Mouse (Mus musculus) liver, embryonic 16.5 days (tissue): ENCODE measurements around the gene Prdx2. TPM values are rescaled to one million over a fixed set of nuclear protein-coding genes. Genes with fewer than 3 reads are reported as not detected.

Source experiments
- ATAC-seq: fragments of 200-750 bp; cut with Nextera tagmentation; 2 replicates; pipeline ENCODE4 v1.8.0; 2017; ENCODE audit warnings: low read depth, mild to moderate bottlenecking, moderate number of reproducible peaks, moderate library complexity
- H3K27ac ChIP-seq: fragments of 300-500 bp; sonication (generic); 2 replicates; pipeline ENCODE4 v1.5.1; 2014; ENCODE audit warnings: mild to moderate bottlenecking, low read length
- H3K27me3 ChIP-seq: fragments of 300-500 bp; sonication (generic); 2 replicates; pipeline ENCODE4 v1.6.1; 2014; ENCODE audit warnings: low read depth, low read length, mixed read lengths; ENCODE audit not compliant: control insufficient read depth, insufficient read depth
- H3K36me3 ChIP-seq: fragments of 300-500 bp; sonication (generic); 2 replicates; pipeline ENCODE4 v1.6.1; 2014; ENCODE audit warnings: mild to moderate bottlenecking; ENCODE audit not compliant: control insufficient read depth, insufficient read depth
- H3K4me1 ChIP-seq: fragments of 300-500 bp; sonication (generic); 2 replicates; pipeline ENCODE4 v1.6.1; 2014; ENCODE audit warnings: low read depth, low read length, mixed read lengths; ENCODE audit not compliant: control insufficient read depth
- H3K4me2 ChIP-seq: fragments of 300-500 bp; sonication (generic); 2 replicates; pipeline ENCODE4 v1.6.1; 2014; ENCODE audit warnings: low read depth, low read length, mixed read lengths
- H3K4me3 ChIP-seq: fragments of 300-500 bp; sonication (generic); 2 replicates; pipeline ENCODE4 v1.5.1; 2014; ENCODE audit warnings: low read depth, mild to moderate bottlenecking, low read length
- H3K9ac ChIP-seq: fragments of 300-500 bp; sonication (generic); 2 replicates; pipeline ENCODE4 v1.6.1; 2014; ENCODE audit warnings: low read depth, low read length
- H3K9me3 ChIP-seq: fragments of 300-500 bp; sonication (generic); replicated peaks from 2 replicates; pipeline ENCODE4 v1.6.1; 2016; ENCODE audit warnings: low read length; ENCODE audit not compliant: control insufficient read depth
- WGBS: fragments of 180-500 bp; shearing (Covaris S2); extraction: QIAGEN DNeasy Blood & Tissue Kit; methylation state at CpG from one replicate; pipeline ENCODE4 v1.1.7; 2014; ENCODE audit not compliant: insufficient replicate concordance; 5-methylcytosine and 5-hydroxymethylcytosine counted together
- polyA plus RNA-seq: library from polyadenylated mRNA; unstranded; fragments of >200 nt; fragmentation: Nextera tagmentation; extraction: Ambion mirVana; gene quantifications from 2 replicates; pipeline ENCODE4 v1.2.1, GENCODE M21; 2015

Prdx2 gene
- polyA plus RNA-seq, 1 experiment from 2014 or later, result 1,724 TPM

DNA sequence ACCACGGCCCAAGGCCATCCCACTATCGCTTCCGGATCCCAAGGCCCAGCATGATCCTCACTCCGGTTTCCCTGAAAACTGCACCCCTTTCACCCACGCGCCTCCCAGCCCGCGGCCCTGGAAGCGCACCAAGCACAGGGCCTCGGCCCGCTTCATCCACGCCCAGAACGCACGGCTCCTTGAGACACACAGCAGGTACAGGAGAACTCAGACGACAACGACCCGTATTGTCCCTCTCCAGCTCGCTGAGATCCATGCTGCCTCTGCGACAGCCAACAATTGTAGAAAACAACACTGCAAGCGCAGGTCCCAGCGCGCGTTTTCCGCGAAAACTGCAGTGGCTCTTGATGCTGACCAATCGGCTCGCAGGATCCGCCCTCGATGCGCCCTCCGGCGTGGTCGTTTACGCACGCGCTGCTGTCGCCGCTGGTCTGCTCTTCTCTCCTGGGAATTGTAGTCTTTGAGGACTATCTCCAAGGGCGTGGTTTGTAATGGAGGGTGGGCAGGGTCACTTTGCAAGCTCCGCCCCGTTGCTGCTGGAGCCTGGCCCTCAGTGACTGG lies 3.6 kb upstream of the Prdx2 start:
- H3K27ac ChIP-seq, result peak overlapping the region; percentile 97
- under 1% methylated on average over 41 of the region's 41 CpGs for WGBS
- ATAC-seq, result peak; percentile 81
- H3K27me3 ChIP-seq, result no peaks in the 10 kb centered on the region
- H3K9ac ChIP-seq, result peak overlapping the region; percentile 78
- H3K4me3 ChIP-seq, result peak overlapping the region; percentile 79
- no peaks in the 10 kb centered on the region for H3K9me3 ChIP-seq
- peak overlapping the region; percentile 84 for H3K4me2 ChIP-seq
- H3K36me3 ChIP-seq, result peaks cover 14% of the 10 kb centered on the region
- peaks cover 36% of the 10 kb centered on the region for H3K4me1 ChIP-seq

DNA sequence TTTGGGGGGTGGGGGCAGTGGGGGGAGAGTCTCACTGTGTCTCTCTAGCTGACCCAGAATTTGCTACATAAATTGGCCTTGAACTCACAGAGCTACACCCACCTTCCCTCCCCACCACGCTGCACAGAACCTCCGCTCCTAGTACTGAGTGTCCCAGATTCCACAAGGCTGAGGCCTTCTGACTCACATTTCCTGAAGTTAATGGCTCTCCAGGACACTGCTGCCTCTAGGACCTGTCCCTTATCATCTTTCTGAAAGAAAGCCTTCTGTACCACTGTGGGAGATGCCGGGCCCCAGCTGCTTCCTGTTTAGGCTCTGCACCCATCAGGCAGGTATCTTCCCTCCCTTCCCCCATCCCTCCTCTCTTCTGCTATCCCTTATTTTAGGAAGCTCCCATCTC lies 2.8 kb upstream of the Prdx2 start:
- Histone ChIP-seq H3K9ac (peak overlapping the region; percentile 41), H3K4me3 (peak overlapping the region; percentile 79), H3K4me1 (peaks cover 37% of the 10 kb centered on the region), H3K27me3 (no peaks in the 10 kb centered on the region), H3K9me3 (no peaks in the 10 kb centered on the region), H3K27ac (peak overlapping the region; percentile 97), H3K4me2 (peak overlapping the region; percentile 46), H3K36me3 (peaks cover 16% of the 10 kb centered on the region)
- no peak for ATAC-seq
- WGBS, result 14% methylated on average over 3 of the region's 3 CpGs

DNA sequence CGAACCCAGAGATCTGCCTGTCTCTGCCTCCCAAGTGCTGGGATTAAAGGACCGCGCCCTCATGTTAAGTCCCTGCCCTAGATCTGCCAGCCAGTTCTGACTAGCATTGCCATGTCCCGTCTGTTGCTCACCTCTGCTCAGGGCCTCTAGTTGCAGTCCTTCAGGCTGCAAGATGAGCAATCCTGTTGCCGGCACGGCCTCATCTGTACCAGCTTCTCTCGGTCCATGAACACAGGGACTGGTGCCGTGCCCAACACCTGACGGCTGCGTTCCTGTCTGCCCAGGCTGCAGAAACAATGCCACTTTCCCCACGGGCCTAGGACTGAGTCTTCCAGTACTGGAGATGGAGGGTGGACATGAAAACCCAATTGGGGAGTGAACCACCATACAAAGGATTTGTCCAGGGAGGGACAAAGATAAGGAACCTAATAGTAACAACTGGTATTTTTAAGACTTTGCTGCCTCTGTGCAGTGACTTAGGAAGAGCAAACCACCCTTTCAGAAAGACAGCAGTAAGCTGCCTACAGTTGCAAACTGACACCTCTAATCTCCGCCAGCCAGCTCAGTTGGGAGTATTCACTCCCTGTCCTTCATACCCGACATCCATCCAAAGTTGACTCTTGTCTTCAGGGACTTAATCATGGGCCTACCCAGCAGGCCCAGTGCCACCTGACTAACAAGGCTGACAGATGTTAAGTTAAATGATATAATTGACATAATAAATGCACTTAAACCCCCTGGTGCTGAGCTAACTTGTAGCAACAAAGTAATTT lies 1.7 kb upstream of the Prdx2 start:
- H3K4me2 ChIP-seq, result peak overlapping the region; percentile 88
- H3K4me3 ChIP-seq, result no peak overlapping the region
- H3K36me3 ChIP-seq, result peaks cover 27% of the 10 kb centered on the region
- H3K9me3 ChIP-seq, result no peaks in the 10 kb centered on the region
- WGBS, result 82% methylated on average over 13 of the region's 13 CpGs
- no peak for ATAC-seq
- peak overlapping the region; percentile 97 for H3K27ac ChIP-seq
- H3K27me3 ChIP-seq, result no peaks in the 10 kb centered on the region
- no peak overlapping the region; the same call in 1 of the 2 replicates for H3K9ac ChIP-seq
- H3K4me1 ChIP-seq, result peaks cover 47% of the 10 kb centered on the region

DNA sequence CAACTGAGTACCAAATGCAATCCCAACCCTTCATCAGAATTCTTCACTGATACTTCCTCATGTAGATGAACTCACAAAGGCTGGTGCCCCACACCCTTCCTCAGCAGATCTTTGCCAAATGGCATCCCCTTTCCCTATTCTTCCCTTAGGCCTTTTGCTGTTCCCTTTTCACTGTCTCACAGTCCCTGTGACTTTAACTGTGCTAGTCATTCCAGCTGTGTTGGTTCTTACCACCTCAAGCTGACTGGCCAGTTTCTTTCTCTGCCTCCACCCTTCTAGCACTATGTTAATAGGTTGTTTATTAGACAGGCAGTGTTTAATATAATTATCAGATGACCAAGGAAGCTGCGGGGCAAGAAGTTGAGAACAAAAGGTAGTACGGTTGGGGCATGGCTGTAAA lies 737 bp upstream of the Prdx2 start:
- no peak for ATAC-seq
- peak overlapping the region; percentile 88 for H3K4me2 ChIP-seq
- H3K27me3 ChIP-seq, result no peaks in the 10 kb centered on the region
- peaks cover 56% of the 10 kb centered on the region for H3K4me1 ChIP-seq
- peak overlapping the region; percentile 97 for H3K27ac ChIP-seq
- H3K36me3 ChIP-seq, result peaks cover 33% of the 10 kb centered on the region
- WGBS, result 6% methylated on average over 2 of the region's 2 CpGs
- H3K9ac ChIP-seq, result peak overlapping the region; percentile 84
- H3K9me3 ChIP-seq, result no peaks in the 10 kb centered on the region
- H3K4me3 ChIP-seq, result peak overlapping the region; percentile 75

DNA sequence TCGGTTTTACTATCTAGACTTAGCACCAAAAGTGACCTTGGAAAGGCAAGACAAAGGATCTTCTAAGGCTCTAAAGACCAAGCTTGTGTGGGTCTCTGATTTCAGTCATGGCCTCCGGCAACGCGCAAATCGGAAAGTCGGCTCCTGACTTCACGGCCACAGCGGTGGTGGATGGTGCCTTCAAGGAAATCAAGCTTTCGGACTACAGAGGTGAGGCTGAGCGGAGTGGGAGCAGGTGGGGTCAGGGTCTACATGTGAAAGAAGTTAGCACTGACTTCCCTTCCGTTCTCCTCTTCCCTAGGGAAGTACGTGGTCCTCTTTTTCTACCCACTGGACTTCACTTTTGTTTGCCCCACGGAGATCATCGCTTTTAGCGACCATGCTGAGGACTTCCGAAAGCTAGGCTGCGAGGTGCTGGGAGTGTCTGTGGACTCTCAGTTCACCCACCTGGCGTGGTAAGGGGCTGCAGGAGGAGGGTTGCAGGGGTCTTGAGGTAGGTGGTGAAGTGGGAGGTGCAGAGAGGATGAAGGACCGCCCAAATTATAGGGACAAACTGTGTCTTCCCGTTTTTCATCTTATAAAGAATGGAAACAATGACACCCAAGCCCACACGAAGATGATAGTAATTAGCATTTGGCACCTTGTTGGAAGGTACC lies 876 bp downstream of the Prdx2 start:
- ATAC-seq, result no peak
- H3K9ac ChIP-seq, result peak overlapping the region; percentile 84
- 4% methylated on average over 21 of the region's 21 CpGs for WGBS
- H3K4me1 ChIP-seq, result peaks cover 66% of the 10 kb centered on the region
- H3K9me3 ChIP-seq, result no peaks in the 10 kb centered on the region
- no peaks in the 10 kb centered on the region for H3K27me3 ChIP-seq
- H3K36me3 ChIP-seq, result peaks cover 44% of the 10 kb centered on the region
- peak overlapping the region; percentile 75 for H3K4me3 ChIP-seq
- peak overlapping the region; percentile 97 for H3K27ac ChIP-seq
- H3K4me2 ChIP-seq, result peak overlapping the region; percentile 88

DNA sequence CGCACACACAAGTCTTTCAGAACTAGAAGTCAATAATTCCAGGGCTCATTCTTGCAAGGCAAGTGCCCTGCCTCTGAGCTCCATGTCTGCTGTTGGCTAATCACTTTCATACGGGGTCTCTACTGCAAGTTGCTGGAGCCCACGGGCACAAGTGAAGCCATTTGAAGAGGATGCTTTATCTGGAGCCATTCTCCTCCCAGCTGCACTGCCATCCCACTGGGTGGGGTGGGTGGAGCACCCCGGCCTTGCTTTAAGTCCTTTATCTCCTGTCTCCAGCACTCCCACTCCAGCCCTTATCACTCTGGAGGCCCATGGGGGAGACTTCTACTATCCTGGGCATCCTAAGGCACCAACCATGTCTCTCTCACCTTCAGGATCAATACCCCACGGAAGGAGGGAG lies 1.5 kb downstream of the Prdx2 start:
- Histone ChIP-seq H3K4me3 (peak overlapping the region; percentile 75), H3K27me3 (no peaks in the 10 kb centered on the region), H3K9me3 (no peaks in the 10 kb centered on the region), H3K4me2 (peak overlapping the region; percentile 98), H3K27ac (peak overlapping the region; percentile 97), H3K36me3 (peaks cover 44% of the 10 kb centered on the region), H3K9ac (peak overlapping the region; percentile 84), H3K4me1 (peaks cover 73% of the 10 kb centered on the region)
- 19% methylated on average over 5 of the region's 5 CpGs for WGBS
- peak; percentile 84 for ATAC-seq

DNA sequence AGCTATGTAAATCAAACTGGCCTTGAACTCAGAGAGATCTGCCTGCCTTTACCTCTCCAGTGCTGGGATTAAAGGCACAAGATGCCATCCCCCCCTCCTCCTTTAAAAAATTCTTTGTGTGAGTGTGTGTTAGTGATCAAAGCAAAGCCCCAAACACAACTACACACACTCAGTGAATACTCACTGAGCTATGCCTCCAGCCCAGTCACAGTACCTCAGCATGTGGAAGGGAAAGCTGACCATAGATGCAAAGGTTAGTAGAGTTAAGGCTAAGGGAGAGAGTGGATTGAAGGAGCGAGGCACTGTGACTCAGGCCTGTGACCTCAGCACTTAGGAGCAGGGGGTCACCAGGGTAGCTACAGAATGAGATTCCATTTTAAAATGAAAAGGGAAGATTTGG lies 3.7 kb downstream of the Prdx2 start:
- WGBS, result 87% methylated on average over 1 of the region's 1 CpGs
- no peak for ATAC-seq
- Histone ChIP-seq H3K4me2 (peak overlapping the region; percentile 98), H3K4me3 (peak overlapping the region; percentile 75), H3K36me3 (peaks cover 44% of the 10 kb centered on the region), H3K27ac (peak overlapping the region; percentile 97), H3K9ac (peak overlapping the region; percentile 80), H3K4me1 (peaks cover 72% of the 10 kb centered on the region), H3K9me3 (no peaks in the 10 kb centered on the region), H3K27me3 (no peaks in the 10 kb centered on the region; the same call in 1 of the 2 replicates)

DNA sequence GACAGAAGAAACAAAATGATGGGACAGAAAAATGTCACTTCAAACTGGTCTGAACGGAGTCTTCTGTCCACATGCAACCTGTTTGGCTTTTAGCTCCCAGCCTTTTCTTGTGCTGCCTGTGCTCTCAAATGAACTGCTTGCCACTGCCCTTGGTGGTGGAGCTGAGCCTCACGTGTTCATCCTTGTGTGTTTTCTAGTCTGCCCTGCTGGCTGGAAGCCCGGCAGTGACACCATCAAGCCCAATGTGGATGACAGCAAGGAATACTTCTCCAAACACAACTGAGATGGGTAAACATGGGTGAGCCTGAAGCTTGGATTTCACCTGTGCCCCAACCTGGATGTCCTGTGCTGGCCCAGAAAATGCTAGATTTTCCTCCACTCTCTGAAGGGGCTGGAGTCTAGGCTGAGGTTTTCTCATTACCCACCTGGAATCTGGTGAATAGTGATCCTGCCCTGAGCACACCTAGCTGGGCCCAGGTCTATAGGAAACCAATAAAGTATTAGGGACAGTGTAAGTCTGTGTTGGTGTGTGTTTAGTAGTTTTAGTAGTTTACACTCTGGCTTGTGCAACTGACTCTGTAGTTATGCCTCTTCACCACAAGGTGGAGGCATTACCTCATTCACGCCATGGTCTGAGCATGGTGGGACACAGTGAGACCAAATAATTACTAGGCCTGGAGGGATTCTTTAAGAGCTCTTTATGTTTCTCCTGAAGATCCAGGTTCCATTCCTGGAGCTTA lies 4.6 kb downstream of the Prdx2 start:
- ATAC-seq, result no peak
- Histone ChIP-seq H3K36me3 (peaks cover 44% of the 10 kb centered on the region), H3K27me3 (peaks cover 7% of the 10 kb centered on the region), H3K4me3 (peak overlapping the region; percentile 75), H3K9me3 (no peaks in the 10 kb centered on the region), H3K4me2 (peak overlapping the region; percentile 98), H3K27ac (peak overlapping the region; percentile 97), H3K4me1 (peaks cover 75% of the 10 kb centered on the region), H3K9ac (peak overlapping the region; percentile 37)
- 65% methylated on average over 4 of the region's 4 CpGs for WGBS
